Mouse (Mus musculus) cerebellum, adult 9-10 months (tissue): ENCODE results near the gene Wnt10a.
"Not testable (repeated sequence)": the region's sequence is repeated elsewhere in the genome, so short reads cannot be mapped to it uniquely, and the experiment has no call there.

Experiments
- DNase-seq: peaks from one replicate; pipeline ENCODE4 v3.0.0; 2022

Gene Wnt10a

GRCm38 (mm10) chr1:74818509-74818908 lies 27.2 kb downstream of the Wnt10a start:
- no peak for DNase-seq

GRCm38 (mm10) chr1:74823598-74823997 lies 32.3 kb downstream of the Wnt10a start:
- DNase-seq = not testable (repeated sequence)

GRCm38 (mm10) chr1:74824518-74825302 lies 33.4 kb downstream of the Wnt10a start:
- DNase-seq = no peak

GRCm38 (mm10) chr1:74830061-74830460 lies 38.7 kb downstream of the Wnt10a start:
- no peak for DNase-seq

GRCm38 (mm10) chr1:74833255-74833654 lies 41.9 kb downstream of the Wnt10a start:
- DNase-seq = no peak

- DNase-seq = no peak
Measured at GRCm38 (mm10) chr1:74843090-74843489, 51.8 kb downstream of the Wnt10a start.

- DNase-seq = no peak
Measured at GRCm38 (mm10) chr1:74846341-74846740, 55.0 kb downstream of the Wnt10a start.

GRCm38 (mm10) chr1:74848946-74849345 lies 57.6 kb downstream of the Wnt10a start:
- no peak for DNase-seq

GRCm38 (mm10) chr1:74850251-74850650 lies 58.9 kb downstream of the Wnt10a start:
- DNase-seq = no peak

- no peak for DNase-seq
Measured at GRCm38 (mm10) chr1:74851001-74851775, 59.9 kb downstream of the Wnt10a start.
